Mouse (Mus musculus) heart, postnatal 0 days (tissue): Measurements from ENCODE around the gene Gsap.

Source experiments
- CTCF ChIP-seq: IDR thresholded peaks from 2 replicates; pipeline ENCODE4 v1.5.1; 2016; ENCODE audit warnings: antibody characterized with exemption, control low read depth, low read depth
- EP300 ChIP-seq: IDR thresholded peaks from 2 replicates; pipeline ENCODE4 v1.6.1; 2016; ENCODE audit warnings: antibody characterized with exemption, low read depth

GRCm38 (mm10) chr5:21358648-21359047 lies 172.6 kb downstream of the Gsap start:
- no peak for TF ChIP-seq CTCF
- TF ChIP-seq EP300: no peak
